Mouse (Mus musculus) lung, embryonic 16.5 days (tissue): ENCODE data around the gene Trim62. TPM values are rescaled to one million over a fixed set of nuclear protein-coding genes. Genes with fewer than 3 reads are reported as not detected.

Experiments used
- ATAC-seq: fragments of 200-750 bp; cut with Nextera tagmentation; 2 replicates; pipeline ENCODE4 v1.8.0; 2017; ENCODE audit warnings: low read depth, mild to moderate bottlenecking, moderate library complexity
- H3K27ac ChIP-seq: fragments of 300-500 bp; sonication (generic); 2 replicates; pipeline ENCODE4 v1.5.1; 2014; ENCODE audit warnings: mild to moderate bottlenecking, control low read depth, low read length
- H3K27me3 ChIP-seq: fragments of 300-500 bp; sonication (generic); 2 replicates; pipeline ENCODE4 v1.6.1; 2014; ENCODE audit warnings: low read depth, low read length, mixed read lengths; ENCODE audit not compliant: control insufficient read depth, insufficient read depth
- H3K36me3 ChIP-seq: fragments of 300-500 bp; sonication (generic); 2 replicates; pipeline ENCODE4 v1.6.1; 2014; ENCODE audit warnings: low read length; ENCODE audit not compliant: control insufficient read depth, insufficient read depth
- H3K4me1 ChIP-seq: fragments of 300-500 bp; sonication (generic); replicated peaks from 2 replicates; pipeline ENCODE4 v1.6.1; 2014; ENCODE audit warnings: low read length, mixed read lengths; ENCODE audit not compliant: control insufficient read depth, insufficient read depth
- H3K4me2 ChIP-seq: fragments of 300-500 bp; sonication (generic); 2 replicates; pipeline ENCODE4 v1.6.1; 2014; ENCODE audit warnings: low read depth, low read length, control low read depth
- H3K4me3 ChIP-seq: fragments of 300-500 bp; sonication (generic); 2 replicates; pipeline ENCODE4 v1.5.1; 2014; ENCODE audit warnings: mild to moderate bottlenecking, low read length, control low read depth
- H3K9ac ChIP-seq: fragments of 300-500 bp; sonication (generic); 2 replicates; pipeline ENCODE4 v1.6.1; 2014; ENCODE audit warnings: low read length, control low read depth
- H3K9me3 ChIP-seq: fragments of 300-500 bp; sonication (generic); 2 replicates; pipeline ENCODE4 v1.6.1; 2016; ENCODE audit warnings: low read length; ENCODE audit not compliant: control insufficient read depth
- WGBS: fragments of 180-500 bp; shearing (Covaris S2); extraction: QIAGEN DNeasy Blood & Tissue Kit; methylation state at CpG from one replicate; pipeline ENCODE4 v1.1.7; 2014; 5-methylcytosine and 5-hydroxymethylcytosine counted together
- polyA plus RNA-seq: library from polyadenylated mRNA; unstranded; fragments of >200 nt; fragmentation: Nextera tagmentation; extraction: Ambion mirVana; gene quantifications from 2 replicates; pipeline ENCODE4 v1.2.1, GENCODE M21; 2015

Trim62 gene
- polyA plus RNA-seq, 1 experiment from 2014 or later: 3.9 TPM

- Histone ChIP-seq H3K4me3 (no peak overlapping the region), H3K9me3 (no peaks in the 10 kb centered on the region), H3K27ac (no peak overlapping the region), H3K4me2 (no peak overlapping the region), H3K36me3 (no peaks in the 10 kb centered on the region), H3K27me3 (no peaks in the 10 kb centered on the region; the same call in 1 of the 2 replicates), H3K4me1 (peaks cover 28% of the 10 kb centered on the region), H3K9ac (no peak overlapping the region)
- ATAC-seq: no peak
- 68% methylated on average over 8 of the region's 8 CpGs for WGBS
Observed at GRCm38 (mm10) chr4:128958849-128959248, 75.5 kb downstream of the Trim62 start.

DNA sequence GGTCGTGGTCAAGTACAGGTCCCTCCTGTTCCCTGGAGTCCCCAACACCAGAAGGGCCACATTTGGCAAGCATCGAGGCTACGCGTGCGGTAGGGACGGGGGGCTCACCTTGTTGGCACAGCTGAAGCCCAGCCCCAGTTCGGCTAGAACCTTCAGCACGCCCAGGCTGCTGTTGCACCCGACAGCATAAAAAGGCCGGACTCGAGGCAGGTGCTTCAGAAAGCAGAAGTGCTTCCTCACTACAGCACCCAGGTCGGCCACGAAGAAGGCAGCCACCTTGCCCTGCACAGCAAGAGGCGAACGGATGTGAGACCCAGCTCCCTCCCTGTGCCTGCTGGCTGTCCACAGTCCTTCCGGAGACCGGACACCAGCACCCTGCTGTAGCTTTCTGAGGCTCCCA is 76.3 kb downstream of the Trim62 start:
- H3K27ac ChIP-seq: no peak overlapping the region

More for the DNA sequence above, 76.3 kb downstream of the Trim62 start:
- WGBS: 79% methylated on average over 17 of the region's 17 CpGs
- no peak overlapping the region for H3K4me2 ChIP-seq
- H3K9me3 ChIP-seq: no peaks in the 10 kb centered on the region
- H3K4me3 ChIP-seq: no peak overlapping the region
- no peaks in the 10 kb centered on the region for H3K36me3 ChIP-seq
- peaks cover 28% of the 10 kb centered on the region for H3K4me1 ChIP-seq
- no peak for ATAC-seq
- H3K9ac ChIP-seq: no peak overlapping the region
- H3K27me3 ChIP-seq: no peaks in the 10 kb centered on the region; the same call in 1 of the 2 replicates

Other genes with a start within 250 kb of the Trim62 start
- 18.9 and 19.8 TPM in 2 replicates for gene Phc2, start 228.9 kb upstream of the Trim62 start, polyA plus RNA-seq
- gene A3galt2, start 128.2 kb upstream of the Trim62 start, polyA plus RNA-seq: 0.16 and 0.30 TPM in 2 replicates
- gene Zfp362, start 77.5 kb upstream of the Trim62 start, polyA plus RNA-seq: 32.2 and 33.6 TPM in 2 replicates
- 18.7 and 23.2 TPM in 2 replicates for gene Azin2, start 78.9 kb downstream of the Trim62 start, polyA plus RNA-seq
- gene Ak2, start 108.4 kb downstream of the Trim62 start, polyA plus RNA-seq: 173 and 175 TPM in 2 replicates
- gene Rnf19b, start 174.7 kb downstream of the Trim62 start, polyA plus RNA-seq: 7.1 TPM in 2 replicates
- 16.3 and 17.7 TPM in 2 replicates for gene Tmem54, start 222.0 kb downstream of the Trim62 start, polyA plus RNA-seq
- gene Hpca, start 238.5 kb downstream of the Trim62 start, polyA plus RNA-seq: 2.6 and 2.8 TPM in 2 replicates